Mouse (Mus musculus) gastrocnemius, adult 18-20 months (tissue): ENCODE results near the gene Cd79a. TPM values are rescaled to one million over a fixed set of nuclear protein-coding genes. Genes with fewer than 3 reads are reported as not detected.
A peak's percentile ranks its signal among the peaks of the same experiment; 100 is the strongest.

Experiments
- DNase-seq: peaks from one replicate; pipeline ENCODE4 v3.0.0; 2021; ENCODE audit warnings: low spot score
- long read RNA-seq, 2 experiments: library from polyadenylated mRNA; stranded (forward); transcript quantifications; one replicate each; pipeline ENCODE4 v2.0.0; 2021
- total RNA-seq, 2 experiments: library from RNA; stranded (reverse); gene quantifications; 2 replicates each; pipeline ENCODE4 v1.2.3; 2021

The Cd79a gene
- total RNA-seq = under 1 TPM in 1 of 2 experiments, not detected in 1; 0.14 TPM
- long read RNA-seq, experiment 1 = 0 reads
- long read RNA-seq, experiment 2 = 0 reads

DNA sequence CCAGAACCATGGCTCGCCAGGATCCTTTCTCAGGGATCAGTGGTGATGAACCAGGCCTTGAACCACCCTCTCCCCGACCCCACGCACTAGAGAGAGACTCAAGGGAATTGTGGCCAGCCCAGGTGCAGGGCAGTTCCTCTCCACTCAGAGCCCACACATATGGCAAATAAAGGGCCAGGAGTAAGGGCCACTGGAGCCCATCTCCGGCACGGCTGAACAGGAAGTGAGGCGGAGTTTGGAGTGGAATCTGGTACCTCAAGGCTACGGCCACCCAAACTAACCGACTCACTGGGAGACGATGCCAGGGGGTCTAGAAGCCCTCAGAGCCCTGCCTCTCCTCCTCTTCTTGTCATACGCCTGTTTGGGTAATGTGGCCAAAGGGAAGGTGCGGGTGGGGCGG, at the start of gene Cd79a:
Gene Cd79a, plus strand, starts transcription at position 158 of the 400 bp plus-strand sequence.
- no peak for DNase-seq

DNA sequence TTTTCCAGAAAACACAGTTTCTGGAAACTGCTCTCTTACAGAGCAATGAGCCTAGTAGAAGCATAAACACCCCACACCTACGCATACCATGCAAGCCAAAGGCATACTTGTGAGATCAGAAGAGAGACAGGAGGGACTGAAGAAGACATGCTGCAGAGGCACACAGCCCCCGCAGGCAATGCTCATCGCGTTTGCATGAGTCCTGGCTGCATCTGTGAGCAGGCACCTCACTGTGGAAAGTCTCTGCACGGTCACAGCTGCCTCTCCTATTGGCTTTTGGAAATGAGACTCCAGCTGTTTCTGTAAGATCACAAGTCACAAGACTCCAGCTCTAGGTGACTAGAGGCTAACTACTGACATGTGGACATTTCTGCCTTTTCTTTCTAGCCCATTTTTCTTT, 47.0 kb upstream of the Cd79a start:
- DNase-seq = no peak

DNA sequence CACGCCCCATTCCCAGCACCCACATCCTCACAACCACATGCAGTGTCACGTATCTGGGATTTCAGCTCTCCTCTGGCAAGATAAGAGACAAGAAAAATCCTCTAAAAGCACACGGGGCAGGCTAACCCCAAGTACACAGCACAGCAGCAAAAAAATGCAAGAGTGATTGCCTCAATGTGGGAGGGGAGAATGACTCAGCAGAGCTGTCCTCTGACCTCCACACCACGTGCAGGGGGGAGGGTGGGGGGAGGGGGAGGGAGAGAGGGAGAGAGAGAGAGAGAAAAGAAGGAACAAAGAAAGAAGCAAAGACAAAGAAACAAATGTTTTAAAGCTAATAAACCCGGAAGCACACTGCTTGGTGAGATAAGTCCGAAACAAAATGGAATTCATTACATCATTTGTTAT, 46.3 kb upstream of the Cd79a start:
- no peak for DNase-seq

DNA sequence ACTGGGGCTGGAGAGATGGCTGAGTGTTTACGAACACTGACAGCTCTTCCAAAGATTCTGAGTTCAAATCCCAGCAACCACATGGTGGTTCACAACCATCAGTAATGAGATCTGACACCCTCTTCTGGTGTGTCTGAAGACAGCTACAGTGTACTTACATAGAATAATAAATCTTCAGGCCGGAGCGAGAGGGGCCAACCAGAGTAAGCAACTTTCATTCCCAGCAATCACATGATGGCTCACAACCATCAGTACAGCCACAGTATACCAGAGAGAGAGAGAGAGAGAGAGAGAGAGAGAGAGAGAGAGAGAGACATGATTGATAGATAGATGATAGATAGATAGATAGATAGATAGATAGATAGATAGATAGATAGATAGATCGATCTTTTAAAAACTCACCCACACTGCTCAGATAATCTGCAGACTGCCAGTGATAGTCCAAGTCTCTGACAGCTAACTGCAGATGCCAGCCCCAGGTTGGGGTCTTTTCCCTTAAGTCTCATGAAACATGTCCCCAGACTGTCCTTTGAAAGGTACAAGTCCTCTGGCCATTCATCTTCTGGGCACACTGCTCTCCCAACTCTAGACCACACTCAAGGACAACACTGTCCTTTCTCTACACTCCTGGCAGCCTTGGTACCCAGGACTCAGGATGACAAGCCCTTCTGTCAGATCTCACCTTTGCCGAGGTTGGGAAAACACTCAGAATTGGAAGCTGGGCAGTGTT, 45.4 kb upstream of the Cd79a start:
- DNase-seq = no peak

DNA sequence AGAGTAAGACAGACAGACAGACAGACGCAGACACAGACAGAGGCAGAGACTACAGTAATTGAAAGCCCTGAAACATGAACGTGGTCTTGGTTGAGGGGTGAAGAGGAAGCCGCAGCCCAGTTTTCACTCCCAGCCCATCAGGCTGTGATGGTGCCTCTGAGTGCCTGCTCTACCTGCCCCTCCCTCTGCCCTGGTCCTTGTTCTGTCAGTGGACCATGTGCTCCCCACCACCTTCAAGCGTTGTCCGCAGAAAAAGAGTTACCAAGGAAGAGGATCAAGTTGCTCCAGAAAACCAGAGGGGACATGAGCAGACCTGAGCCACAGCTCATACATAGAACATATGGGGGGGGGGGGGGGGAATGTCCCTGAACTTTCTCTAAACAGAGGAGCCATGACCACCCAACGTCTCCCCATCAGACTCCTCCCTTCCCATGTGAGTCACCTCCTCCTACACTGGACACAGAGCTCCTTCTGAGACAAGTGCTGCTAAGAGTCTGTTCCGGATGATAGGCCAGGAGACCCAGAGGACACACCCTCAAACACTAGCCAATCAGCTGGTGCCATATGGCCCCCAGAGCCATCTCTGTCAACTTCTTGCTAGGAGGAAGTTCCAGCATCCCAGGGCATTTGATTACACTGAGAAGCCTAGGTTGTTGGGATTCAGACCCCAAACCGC, 44.5 kb upstream of the Cd79a start:
- no peak for DNase-seq

DNA sequence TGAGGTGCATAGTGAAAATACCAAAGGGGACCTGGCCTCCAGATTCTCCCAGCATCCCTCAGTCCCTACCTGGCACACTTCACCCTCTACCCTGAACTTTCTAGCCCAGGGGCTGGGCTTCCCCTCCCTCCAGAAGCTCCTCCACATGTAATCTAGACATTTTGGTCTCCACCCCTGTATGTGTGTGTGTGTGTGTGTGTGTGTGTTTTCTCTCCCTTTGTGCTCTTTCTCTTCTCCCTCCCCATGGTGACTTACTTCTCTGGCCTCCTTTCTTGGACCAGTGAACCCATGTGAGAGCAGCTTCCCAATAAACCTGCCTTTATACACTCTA, 44.0 kb upstream of the Cd79a start:
- DNase-seq = no peak

DNA sequence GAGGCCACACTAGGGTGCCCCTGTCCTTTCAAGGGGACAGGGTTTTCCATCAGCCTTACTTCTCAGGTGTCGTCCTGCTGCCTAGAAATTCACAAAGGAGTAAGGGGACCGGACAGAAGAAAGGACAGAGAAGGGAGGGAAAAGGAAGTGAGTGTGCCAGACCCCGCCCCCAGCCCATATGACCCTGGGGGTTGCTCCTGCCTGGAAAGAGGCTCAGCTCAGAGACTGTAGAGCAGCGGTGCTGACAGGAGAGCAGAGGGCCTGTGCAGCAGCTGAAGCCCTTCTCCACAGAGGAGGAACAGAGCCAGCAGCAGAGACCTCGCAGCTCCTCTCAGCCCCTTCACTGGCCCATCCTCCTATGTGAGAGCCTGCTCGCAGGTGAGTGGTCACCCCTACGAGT, 43.5 kb upstream of the Cd79a start:
- no peak for DNase-seq

DNA sequence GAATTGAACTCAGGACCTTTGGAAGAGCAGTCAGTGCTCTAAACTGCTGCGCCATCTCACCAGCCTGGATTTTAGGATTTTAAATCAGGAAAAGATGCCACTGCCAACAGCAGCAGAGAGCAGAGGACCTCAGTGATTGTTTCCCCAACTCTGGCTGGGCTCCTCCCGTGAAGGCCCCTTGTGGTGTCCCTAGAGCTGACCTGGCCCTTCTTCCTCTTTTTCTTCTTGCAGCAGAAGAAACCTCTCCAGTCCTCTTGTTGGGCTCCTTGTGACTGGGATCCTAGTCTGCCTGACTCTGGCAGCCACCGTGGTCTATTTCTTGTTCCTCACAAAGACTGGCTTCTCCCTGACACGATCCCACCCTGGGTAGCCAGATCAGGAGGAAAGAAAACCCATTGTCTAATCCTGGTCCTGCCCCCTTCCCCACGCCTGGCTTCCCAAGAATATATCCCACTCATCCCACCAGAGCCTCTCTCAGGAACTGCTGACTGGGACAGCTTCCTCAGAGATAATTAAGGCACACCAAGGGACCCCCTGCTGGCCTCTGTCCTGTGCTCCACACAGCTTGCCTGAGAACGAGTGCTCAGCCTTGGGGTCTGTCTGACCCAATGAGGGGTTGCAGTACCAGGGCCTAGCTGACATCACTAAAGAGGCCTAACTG, 40.6 kb upstream of the Cd79a start:
- DNase-seq = no peak

DNA sequence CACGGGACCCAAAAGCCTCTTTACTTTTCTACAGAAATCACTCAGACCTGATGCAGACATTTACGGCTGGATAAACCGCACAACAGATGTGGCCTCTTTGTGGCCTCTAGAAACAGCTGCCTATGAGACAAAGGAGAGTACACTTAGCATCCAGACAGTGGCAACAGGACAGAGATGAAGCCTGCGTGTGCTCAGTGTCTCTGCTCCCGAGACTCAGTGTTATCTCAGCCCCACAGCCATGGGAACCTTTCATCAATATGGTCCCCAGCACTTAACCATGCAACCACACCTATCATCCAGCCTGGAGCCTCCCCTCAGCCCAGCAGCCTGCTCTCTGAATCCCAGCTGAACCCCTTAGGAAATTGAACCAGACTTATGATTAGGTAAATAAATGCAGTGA, 37.9 kb upstream of the Cd79a start:
- no peak for DNase-seq

DNA sequence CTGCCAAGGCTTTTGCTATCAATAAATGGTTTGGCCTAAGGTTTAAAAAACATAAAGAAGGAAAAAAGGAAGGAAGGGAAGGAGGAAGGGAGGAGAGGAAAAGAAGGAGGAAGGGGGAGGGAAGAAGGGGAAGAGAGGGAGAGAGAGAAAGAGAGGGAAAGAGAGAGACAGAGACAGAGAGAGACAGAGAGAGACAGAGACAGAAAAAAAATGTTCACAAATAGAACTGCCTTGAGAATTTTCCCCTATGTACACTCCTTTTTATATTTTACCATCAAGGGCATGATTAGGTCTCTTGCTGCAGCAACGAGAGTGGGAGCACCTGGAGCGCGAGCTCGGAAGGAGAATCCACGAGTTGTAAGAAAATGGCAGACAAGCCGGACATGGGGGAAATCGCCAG, 35.3 kb upstream of the Cd79a start, which contains the start of gene Gm9844:
Gene Gm9844, plus strand, starts transcription at position 301 of the 400 bp plus-strand sequence.
- DNase-seq = no peak

DNA sequence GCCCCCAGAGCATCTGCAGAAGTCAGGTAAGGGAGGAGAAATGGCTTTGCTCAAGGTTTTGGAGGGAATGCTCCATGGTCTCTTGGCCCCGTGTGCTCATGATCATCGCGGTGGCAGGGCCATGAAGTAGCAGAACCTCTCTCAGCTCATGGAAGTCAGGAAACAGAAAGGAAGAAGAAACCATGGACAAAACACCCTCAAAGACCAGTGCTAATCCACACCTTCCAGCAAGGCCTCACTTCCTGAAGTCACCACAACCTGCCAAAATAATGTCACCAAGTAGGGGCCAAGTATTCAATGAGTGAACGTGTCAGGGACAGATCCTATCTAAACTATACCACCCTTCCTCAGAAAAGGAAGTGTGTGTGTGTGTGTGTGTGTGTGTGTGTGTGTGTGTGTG, 34.3 kb upstream of the Cd79a start:
- DNase-seq = no peak

DNA sequence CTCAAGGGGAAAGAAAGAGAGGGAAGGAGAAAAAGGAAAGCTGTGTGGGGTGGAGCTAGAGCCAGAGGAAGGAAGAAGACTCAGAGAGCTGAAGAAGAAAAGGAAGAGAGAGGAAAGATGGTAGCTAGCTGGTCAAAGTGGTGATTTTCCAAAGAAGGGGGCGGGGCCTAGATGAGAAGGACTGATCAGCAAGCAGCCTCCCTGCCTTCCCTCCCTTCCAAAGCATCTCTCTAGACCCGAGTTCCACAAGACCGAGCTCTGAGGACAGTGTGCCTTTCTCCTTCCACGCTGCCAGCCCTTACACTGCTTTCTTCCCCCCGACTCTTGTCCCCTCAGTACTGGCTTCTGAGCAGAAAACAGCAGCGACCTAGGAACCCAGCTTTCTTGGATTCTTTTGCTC, 33.0 kb upstream of the Cd79a start:
- DNase-seq = no peak

DNA sequence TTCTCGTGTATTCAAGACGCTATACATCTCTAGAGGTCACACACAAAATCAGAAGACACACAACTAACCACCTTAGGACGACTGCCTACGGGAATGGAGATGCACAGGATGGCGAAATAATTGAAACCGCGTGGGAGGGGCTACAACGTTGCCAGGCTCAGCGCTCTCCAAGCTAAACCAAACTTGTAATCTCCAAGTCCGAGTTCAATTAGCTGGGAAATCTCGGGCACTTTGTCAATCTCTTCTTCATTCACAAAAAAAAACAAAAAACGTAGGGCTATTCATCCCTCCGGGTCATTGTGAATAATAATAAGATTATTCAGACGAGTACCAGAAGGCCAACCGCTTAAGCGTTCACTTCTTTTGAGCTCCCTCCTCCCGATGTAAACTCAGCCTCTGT, 28.1 kb upstream of the Cd79a start:
- no peak for DNase-seq

DNA sequence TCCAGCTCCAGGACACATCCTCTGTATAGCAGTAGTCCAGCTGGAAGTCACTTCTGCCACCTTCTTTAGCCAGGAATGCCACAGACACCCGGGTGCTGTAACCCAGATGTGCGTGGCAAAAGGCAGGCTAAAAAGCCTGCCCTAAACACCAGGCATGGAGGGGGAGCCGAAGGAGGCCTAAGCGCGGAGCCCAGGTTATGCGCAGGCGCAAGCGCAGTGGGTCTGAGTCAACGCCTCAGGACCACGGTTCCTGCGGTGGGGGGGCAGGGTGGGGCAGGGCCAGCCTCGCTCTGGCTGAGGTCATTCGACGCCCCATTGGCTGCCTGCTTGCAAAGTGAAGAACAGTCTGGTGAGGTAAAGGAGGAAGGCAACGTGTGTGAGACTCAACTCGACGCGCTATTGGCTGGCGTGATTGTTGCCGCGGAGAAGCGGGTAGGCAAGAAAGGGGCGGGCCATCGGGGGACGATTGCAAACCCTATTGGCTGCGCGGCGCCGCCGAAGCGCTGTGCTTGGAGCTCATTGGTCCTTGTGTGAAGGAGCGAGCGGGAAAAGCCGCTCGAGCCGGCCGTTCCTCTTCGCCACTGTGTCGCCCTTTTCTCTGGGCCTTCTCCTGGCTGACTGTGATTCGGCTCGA, 27.5 kb upstream of the Cd79a start, which contains the start of the genes Lypd4 and Dmrtc2:
Gene Lypd4, minus strand, starts transcription at position 410 of the 634 bp plus-strand sequence.
Gene Dmrtc2, plus strand, starts transcription at position 526 of the 634 bp plus-strand sequence.
- no peak for DNase-seq

DNA sequence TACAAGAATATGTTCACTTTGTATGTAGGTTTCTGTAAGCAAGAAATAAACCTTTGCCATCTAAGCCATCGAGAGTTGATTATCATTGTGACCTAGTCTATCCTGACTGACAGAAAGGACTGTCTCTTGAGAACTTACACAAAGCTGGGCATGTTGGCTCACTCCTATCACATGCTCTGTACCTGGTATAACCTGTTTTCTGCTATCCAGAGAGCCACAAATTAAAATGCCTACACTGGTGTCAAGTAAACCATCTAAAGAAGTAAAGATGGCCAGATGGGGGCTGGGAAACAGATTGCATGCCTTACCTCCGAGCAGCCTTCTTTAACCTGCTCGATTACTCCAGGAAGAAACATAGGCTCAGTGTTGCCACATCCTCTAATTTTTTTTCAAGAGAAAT, 19.6 kb upstream of the Cd79a start:
- no peak for DNase-seq

DNA sequence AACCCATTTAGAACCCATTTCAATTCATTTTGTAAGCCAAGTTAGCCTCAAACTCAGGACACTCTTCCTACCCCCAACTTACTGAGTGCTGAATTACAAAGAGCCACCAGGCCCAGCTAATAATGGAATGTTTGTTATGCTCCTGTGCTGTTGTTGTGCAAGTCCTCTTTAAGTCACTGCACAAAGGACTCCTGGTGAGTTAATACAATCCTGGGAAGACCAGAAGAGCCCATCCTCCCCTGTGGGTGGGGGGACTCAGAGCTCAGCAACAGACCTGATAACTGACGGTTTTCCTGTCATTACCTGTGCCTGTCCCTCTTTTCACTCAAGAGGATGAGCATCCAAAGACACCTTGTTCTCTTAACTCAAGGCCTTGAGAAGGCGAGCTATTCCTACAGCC, 17.6 kb upstream of the Cd79a start:
- DNase-seq = no peak

DNA sequence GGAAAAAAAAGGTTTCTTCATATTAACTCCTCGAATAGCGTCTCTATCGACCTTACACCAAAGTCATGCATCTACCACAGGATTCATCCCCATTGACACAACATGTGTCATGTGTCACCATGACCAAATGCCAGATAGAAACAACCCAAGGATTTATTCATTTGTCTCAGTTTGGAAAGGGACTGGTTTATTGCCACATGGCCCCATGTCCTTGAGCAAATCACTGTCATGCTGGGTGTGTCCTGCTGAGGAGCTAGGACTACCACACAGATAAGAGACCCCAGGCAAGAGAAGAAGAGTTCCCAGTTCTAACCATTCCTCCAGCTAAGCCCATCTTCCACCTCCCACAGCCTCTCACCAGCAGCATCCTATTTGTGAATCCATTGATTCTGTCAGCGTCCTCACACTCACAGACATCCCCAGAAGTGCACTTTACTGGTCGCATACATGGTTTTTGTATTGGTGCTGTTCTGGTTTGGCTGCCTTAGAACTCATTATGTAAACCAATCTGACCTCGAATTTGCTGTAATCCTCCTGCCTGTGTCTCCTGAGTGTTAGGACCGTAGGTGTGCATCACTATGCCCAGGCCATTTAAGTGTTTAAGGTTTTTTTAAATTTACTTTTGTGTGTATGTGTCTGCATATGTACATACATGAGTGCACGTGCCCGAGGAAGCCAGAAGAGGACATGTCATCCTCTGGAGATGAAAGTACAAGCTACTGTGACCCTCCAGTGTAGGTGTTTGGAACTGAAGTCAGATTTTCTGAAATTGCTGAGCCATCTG, 14.6 kb upstream of the Cd79a start:
- no peak for DNase-seq

DNA sequence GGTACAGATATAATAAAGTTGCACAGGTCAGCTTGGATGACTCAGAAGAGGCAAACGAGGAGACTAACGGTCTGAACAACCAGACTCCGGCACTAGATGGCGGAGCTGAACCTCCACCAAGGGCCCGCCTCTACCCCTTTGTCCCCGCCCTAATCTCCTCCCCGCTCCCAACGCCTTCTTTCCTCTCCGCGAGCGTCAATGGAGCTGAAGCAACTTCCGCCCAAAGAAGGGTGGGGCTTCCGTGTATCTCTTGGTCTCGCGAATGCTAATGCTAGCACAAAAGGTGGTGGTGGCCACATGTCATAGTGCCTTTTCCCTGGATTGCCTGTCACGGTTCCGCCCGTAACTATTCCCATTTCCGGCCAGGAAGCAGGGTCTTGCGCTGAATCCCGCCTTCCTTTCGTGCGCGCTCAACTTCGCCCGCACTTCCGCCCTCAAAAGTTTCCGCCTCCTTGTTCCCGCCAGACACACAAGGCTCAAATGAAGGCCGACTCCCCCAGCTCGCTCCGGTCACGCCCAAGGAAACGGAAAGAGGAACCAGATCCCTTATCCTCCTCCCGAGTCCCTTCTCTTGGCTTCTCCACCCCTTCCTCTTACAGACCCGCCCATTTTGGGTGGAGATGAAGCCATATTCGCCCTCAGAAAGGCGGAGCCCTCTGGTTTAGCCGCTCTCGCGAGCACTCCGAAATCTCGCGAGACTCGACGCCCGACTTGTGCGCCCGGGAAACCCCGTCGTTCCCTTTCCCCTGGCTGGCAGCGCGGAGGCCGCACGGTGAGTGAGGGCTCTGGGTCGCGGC, 13.1 kb upstream of the Cd79a start, which contains the start of gene Rps19:
Gene Rps19, plus strand, starts transcription at position 476 of the 797 bp plus-strand sequence.
- peak; percentile 99 for DNase-seq

DNA sequence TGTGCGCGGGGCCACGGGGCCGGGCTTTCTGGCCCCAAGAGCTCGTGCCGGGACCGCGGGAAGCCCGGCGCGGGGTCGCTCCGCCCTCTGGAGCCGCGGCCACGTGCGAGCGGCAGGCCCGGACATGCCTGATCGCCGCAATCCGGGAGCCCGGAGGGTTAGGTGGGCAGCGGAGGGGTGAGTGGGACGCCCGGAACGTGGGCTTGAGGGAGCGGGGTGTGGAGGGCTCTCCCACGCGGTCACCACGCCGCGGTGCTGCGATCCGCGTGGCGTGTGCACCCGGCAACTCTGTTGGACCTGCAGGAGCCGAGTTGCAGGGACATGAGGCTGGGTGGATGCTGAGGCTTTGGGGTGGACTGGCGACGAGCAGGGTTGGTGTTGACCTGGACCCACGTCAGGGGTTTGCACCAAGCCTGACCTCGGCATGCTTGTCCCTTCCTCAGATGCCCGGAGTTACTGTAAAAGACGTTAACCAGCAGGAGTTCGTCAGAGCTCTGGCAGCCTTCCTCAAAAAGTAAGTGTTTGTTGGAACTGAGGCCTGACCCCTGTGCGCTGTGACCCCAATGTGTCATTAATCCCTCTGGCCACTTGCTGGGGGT, 12.4 kb upstream of the Cd79a start:
- no peak for DNase-seq
